Mouse (Mus musculus): ENCODE data around the gene Sertad2. TPM values are rescaled to one million over a fixed set of nuclear protein-coding genes. Genes with fewer than 3 reads are reported as not detected.
A peak's percentile ranks its signal among the peaks of the same experiment; 100 is the strongest.

Gene Sertad2
- polyA plus RNA-seq, 1 experiment from 2014 or later = 29.8 TPM

GRCm38 (mm10) chr11:20524435-20524834 is 18.6 kb upstream of the Sertad2 start:
- H3K4me3 ChIP-seq (replicated peaks; ENCODE audit: low read depth, low read length) = no peak overlapping the region
- no peak for ATAC-seq (ENCODE audit: low FRiP score, low TSS enrichment)
- WGBS = 93% methylated on average over 1 of the region's 1 CpGs

DNA sequence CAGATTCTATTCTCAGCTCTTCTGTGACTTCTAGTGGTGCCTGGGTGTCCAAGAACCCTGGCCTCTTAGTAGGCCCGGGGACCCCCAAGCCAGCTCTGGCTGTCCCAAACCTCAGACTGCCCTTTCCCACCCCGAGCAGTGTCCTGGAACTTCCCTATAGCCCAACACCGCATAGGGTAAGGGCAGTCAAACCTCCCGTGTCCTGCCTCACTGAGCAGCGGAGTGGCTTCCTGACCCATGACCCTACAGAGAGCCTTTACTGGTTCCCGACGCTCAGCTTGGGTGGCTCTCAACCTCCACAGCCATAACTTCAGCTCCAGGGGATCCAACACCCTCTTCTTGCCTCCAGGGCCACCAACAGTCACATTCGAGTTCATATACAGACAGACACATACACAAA is 17.1 kb upstream of the Sertad2 start:
- no peaks in the 10 kb centered on the region for H3K9me3 ChIP-seq (ENCODE audit: control insufficient read depth, low read length)
- peaks cover 1% of the 10 kb centered on the region; the same call in 1 of the 2 replicates for H3K4me1 ChIP-seq (ENCODE audit: control insufficient read depth, insufficient read depth, low read length)
- H3K27me3 ChIP-seq (ENCODE audit: control insufficient read depth, insufficient read depth, low read length) = no peaks in the 10 kb centered on the region
- DNase-seq = no peak
- no peak for ATAC-seq (ENCODE audit: low FRiP score, low TSS enrichment)
- no peak overlapping the region for H3K4me2 ChIP-seq (ENCODE audit: low read length)
- H3K36me3 ChIP-seq (ENCODE audit: control insufficient read depth, insufficient read depth, low read length) = no peaks in the 10 kb centered on the region
- 79% methylated on average over 8 of the region's 8 CpGs for WGBS
- no peak overlapping the region for H3K27ac ChIP-seq (replicated peaks; ENCODE audit: low read depth, low read length)
- H3K4me3 ChIP-seq (replicated peaks; ENCODE audit: low read depth, low read length) = no peak overlapping the region
- H3K9ac ChIP-seq (replicated peaks; ENCODE audit: low read length) = no peak overlapping the region

More at GRCm38 (mm10) chr11:20524435-20524834, 18.6 kb upstream of the Sertad2 start:
- Histone ChIP-seq H3K9ac (replicated peaks; ENCODE audit: low read length) (no peak overlapping the region), H3K27ac (replicated peaks; ENCODE audit: low read depth, low read length) (no peak overlapping the region), H3K9me3 (ENCODE audit: control insufficient read depth, low read length) (no peaks in the 10 kb centered on the region), H3K36me3 (ENCODE audit: control insufficient read depth, insufficient read depth, low read length) (no peaks in the 10 kb centered on the region), H3K4me1 (ENCODE audit: control insufficient read depth, insufficient read depth, low read length) (no peaks in the 10 kb centered on the region), H3K27me3 (ENCODE audit: control insufficient read depth, insufficient read depth, low read length) (no peaks in the 10 kb centered on the region), H3K4me2 (ENCODE audit: low read length) (no peak overlapping the region)
- no peak for DNase-seq

DNA sequence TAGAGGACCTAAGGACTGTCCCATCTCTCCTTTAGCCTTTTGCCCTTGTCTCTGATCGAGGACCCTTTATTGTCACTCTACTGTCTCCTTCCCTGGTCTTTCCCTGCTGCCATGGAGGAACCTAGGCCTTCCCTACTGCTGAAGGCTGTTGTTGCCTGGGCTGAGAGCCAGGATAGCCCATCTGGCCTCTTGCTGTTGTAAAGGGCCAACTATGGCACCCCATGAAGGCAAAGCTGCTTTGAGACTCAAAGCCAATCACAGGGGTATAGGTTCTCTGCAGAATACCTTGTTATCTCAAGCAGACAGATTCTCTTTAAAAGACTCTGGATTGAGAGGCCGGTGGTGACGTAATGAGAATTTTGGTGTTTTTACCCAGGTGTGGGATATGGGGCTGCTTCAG is 15.2 kb upstream of the Sertad2 start:
- H3K4me2 ChIP-seq (ENCODE audit: low read length) = no peak overlapping the region
- no peaks in the 10 kb centered on the region for H3K36me3 ChIP-seq (ENCODE audit: control insufficient read depth, insufficient read depth, low read length)
- H3K27me3 ChIP-seq (ENCODE audit: control insufficient read depth, insufficient read depth, low read length) = no peaks in the 10 kb centered on the region
- no peak overlapping the region for H3K4me3 ChIP-seq (replicated peaks; ENCODE audit: low read depth, low read length)
- DNase-seq (no peak), ATAC-seq (ENCODE audit: low FRiP score, low TSS enrichment) (no peak)
- peaks cover 9% of the 10 kb centered on the region for H3K4me1 ChIP-seq (ENCODE audit: control insufficient read depth, insufficient read depth, low read length)
- no peak overlapping the region for H3K9ac ChIP-seq (replicated peaks; ENCODE audit: low read length)
- no peak overlapping the region for H3K27ac ChIP-seq (replicated peaks; ENCODE audit: low read depth, low read length)
- no peaks in the 10 kb centered on the region for H3K9me3 ChIP-seq (ENCODE audit: control insufficient read depth, low read length)
- 90% methylated on average over 3 of the region's 3 CpGs for WGBS

DNA sequence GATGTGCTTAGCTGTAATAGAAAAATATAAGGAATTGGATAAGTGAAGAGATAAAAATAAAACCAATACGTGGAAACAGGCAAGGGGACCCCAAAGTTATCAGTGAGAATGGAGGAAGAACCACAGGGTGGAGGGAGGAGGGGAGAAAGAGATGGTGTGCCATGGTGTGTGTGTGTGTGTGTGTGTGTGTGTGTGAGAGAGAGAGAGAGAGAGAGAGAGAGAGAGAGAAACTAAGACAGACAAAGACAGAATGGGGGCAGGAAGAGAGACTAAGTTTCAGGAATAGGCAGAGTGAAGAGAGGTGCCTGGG is 11.4 kb upstream of the Sertad2 start:
- 17% methylated on average over 1 of the region's 1 CpGs for whole genome bisulfite sequencing
- Histone ChIP-seq H3K27me3 (ENCODE audit: control insufficient read depth, insufficient read depth, low read length) (no peaks in the 10 kb centered on the region), H3K9ac (replicated peaks; ENCODE audit: low read length) (peak overlapping the region; percentile 71), H3K27ac (replicated peaks; ENCODE audit: low read depth, low read length) (peak overlapping the region; percentile 49; the same call in 1 of the 2 replicates), H3K36me3 (ENCODE audit: control insufficient read depth, insufficient read depth, low read length) (no peaks in the 10 kb centered on the region), H3K4me3 (replicated peaks; ENCODE audit: low read depth, low read length) (peak overlapping the region; percentile 50), H3K4me2 (ENCODE audit: low read length) (peak overlapping the region; percentile 89), H3K4me1 (ENCODE audit: control insufficient read depth, insufficient read depth, low read length) (peaks cover 9% of the 10 kb centered on the region), H3K9me3 (ENCODE audit: control insufficient read depth, low read length) (no peaks in the 10 kb centered on the region)
- no peak for DNase-seq
- no peak for ATAC-seq (ENCODE audit: low FRiP score, low TSS enrichment)

GRCm38 (mm10) chr11:20531992-20532881 is 10.8 kb upstream of the Sertad2 start:
- Histone ChIP-seq H3K9me3 (ENCODE audit: control insufficient read depth, low read length) (no peaks in the 10 kb centered on the region), H3K4me2 (ENCODE audit: low read length) (peak overlapping the region; percentile 89), H3K27me3 (ENCODE audit: control insufficient read depth, insufficient read depth, low read length) (no peaks in the 10 kb centered on the region), H3K9ac (replicated peaks; ENCODE audit: low read length) (peak overlapping the region; percentile 71), H3K4me1 (ENCODE audit: control insufficient read depth, insufficient read depth, low read length) (peaks cover 9% of the 10 kb centered on the region), H3K36me3 (ENCODE audit: control insufficient read depth, insufficient read depth, low read length) (no peaks in the 10 kb centered on the region), H3K4me3 (replicated peaks; ENCODE audit: low read depth, low read length) (peak overlapping the region; percentile 50), H3K27ac (replicated peaks; ENCODE audit: low read depth, low read length) (peak overlapping the region; percentile 49; the same call in 1 of the 2 replicates)
- ATAC-seq (ENCODE audit: low FRiP score, low TSS enrichment) = peak; percentile 83
- WGBS = under 1% methylated on average over 41 of the region's 42 CpGs
- DNase-seq = peak; percentile 71

DNA sequence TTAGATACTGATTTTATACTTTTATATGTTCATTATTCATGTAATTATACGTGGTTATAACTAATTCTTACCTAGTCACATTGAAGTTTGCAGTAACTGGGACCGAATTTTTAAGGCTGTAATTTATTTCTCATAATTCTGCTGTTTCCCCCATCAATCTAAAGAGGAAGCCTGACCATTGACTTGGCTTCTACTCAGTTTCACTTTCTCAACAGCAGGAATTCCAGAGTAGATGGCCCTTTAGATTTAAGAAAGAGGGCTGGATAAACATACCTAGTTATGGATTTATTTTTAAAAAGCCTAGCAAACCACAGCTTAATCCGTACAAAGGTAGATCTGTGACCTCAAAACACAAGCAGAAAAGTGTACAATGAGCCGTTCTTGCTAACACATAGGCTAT is 9.8 kb upstream of the Sertad2 start:
- H3K27me3 ChIP-seq (ENCODE audit: control insufficient read depth, insufficient read depth, low read length) = no peaks in the 10 kb centered on the region
- WGBS = 91% methylated on average over 4 of the region's 4 CpGs
- H3K4me2 ChIP-seq (ENCODE audit: low read length) = no peak overlapping the region
- no peak overlapping the region for H3K4me3 ChIP-seq (replicated peaks; ENCODE audit: low read depth, low read length)
- peaks cover 9% of the 10 kb centered on the region for H3K4me1 ChIP-seq (ENCODE audit: control insufficient read depth, insufficient read depth, low read length)
- DNase-seq (no peak), ATAC-seq (ENCODE audit: low FRiP score, low TSS enrichment) (no peak)
- no peaks in the 10 kb centered on the region for H3K9me3 ChIP-seq (ENCODE audit: control insufficient read depth, low read length)
- no peak overlapping the region for H3K9ac ChIP-seq (replicated peaks; ENCODE audit: low read length)
- H3K36me3 ChIP-seq (ENCODE audit: control insufficient read depth, insufficient read depth, low read length) = no peaks in the 10 kb centered on the region
- no peak overlapping the region for H3K27ac ChIP-seq (replicated peaks; ENCODE audit: low read depth, low read length)

DNA sequence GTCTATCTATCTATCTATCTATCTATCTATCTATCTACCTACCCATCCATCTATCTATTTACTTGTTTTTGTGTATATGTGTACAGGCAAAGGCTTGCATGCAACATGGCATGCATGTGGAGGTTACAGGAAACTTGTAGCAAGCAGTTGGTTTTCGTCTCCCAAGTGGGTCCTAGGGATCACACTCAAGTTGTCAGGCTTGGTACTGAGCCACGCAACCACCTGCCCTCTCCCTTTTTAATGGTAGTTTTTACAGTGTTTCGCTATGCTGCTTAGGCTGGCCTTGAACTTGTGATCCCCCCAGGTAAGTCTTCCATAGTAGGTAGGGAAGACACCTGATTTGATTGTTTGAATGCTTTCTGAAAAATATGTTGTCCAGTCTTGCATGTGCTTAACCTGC is 5.8 kb upstream of the Sertad2 start:
- no peak overlapping the region for H3K4me2 ChIP-seq (ENCODE audit: low read length)
- no peak overlapping the region for H3K9ac ChIP-seq (replicated peaks; ENCODE audit: low read length)
- H3K27me3 ChIP-seq (ENCODE audit: control insufficient read depth, insufficient read depth, low read length) = no peaks in the 10 kb centered on the region
- H3K4me3 ChIP-seq (replicated peaks; ENCODE audit: low read depth, low read length) = no peak overlapping the region
- 93% methylated on average over 3 of the region's 3 CpGs for whole genome bisulfite sequencing
- no peaks in the 10 kb centered on the region for H3K36me3 ChIP-seq (ENCODE audit: control insufficient read depth, insufficient read depth, low read length)
- ATAC-seq (ENCODE audit: low FRiP score, low TSS enrichment) = no peak
- H3K27ac ChIP-seq (replicated peaks; ENCODE audit: low read depth, low read length) = no peak overlapping the region
- no peak for DNase-seq
- no peaks in the 10 kb centered on the region for H3K9me3 ChIP-seq (ENCODE audit: control insufficient read depth, low read length)
- H3K4me1 ChIP-seq (ENCODE audit: control insufficient read depth, insufficient read depth, low read length) = peaks cover 3% of the 10 kb centered on the region; the same call in 1 of the 2 replicates

GRCm38 (mm10) chr11:20538496-20538895 is 4.6 kb upstream of the Sertad2 start:
- WGBS = 76% methylated on average over 3 of the region's 3 CpGs
- DNase-seq (no peak), ATAC-seq (ENCODE audit: low FRiP score, low TSS enrichment) (no peak)

GRCm38 (mm10) chr11:20541280-20541679 is 1.8 kb upstream of the Sertad2 start:
- Histone ChIP-seq H3K9ac (replicated peaks; ENCODE audit: low read length) (no peak overlapping the region), H3K36me3 (ENCODE audit: control insufficient read depth, insufficient read depth, low read length) (no peaks in the 10 kb centered on the region), H3K4me1 (ENCODE audit: control insufficient read depth, insufficient read depth, low read length) (peaks cover 8% of the 10 kb centered on the region), H3K27ac (replicated peaks; ENCODE audit: low read depth, low read length) (no peak overlapping the region), H3K4me2 (ENCODE audit: low read length) (no peak overlapping the region), H3K9me3 (ENCODE audit: control insufficient read depth, low read length) (no peaks in the 10 kb centered on the region), H3K27me3 (ENCODE audit: control insufficient read depth, insufficient read depth, low read length) (no peaks in the 10 kb centered on the region), H3K4me3 (replicated peaks; ENCODE audit: low read depth, low read length) (no peak overlapping the region)
- ATAC-seq (ENCODE audit: low FRiP score, low TSS enrichment) (no peak), DNase-seq (no peak)
- WGBS = 72% methylated on average over 3 of the region's 3 CpGs

More at GRCm38 (mm10) chr11:20538496-20538895, 4.6 kb upstream of the Sertad2 start:
- Histone ChIP-seq H3K4me2 (ENCODE audit: low read length) (no peak overlapping the region), H3K9ac (replicated peaks; ENCODE audit: low read length) (no peak overlapping the region), H3K4me1 (ENCODE audit: control insufficient read depth, insufficient read depth, low read length) (peaks cover 3% of the 10 kb centered on the region; the same call in 1 of the 2 replicates), H3K9me3 (ENCODE audit: control insufficient read depth, low read length) (no peaks in the 10 kb centered on the region), H3K27ac (replicated peaks; ENCODE audit: low read depth, low read length) (no peak overlapping the region), H3K36me3 (ENCODE audit: control insufficient read depth, insufficient read depth, low read length) (no peaks in the 10 kb centered on the region), H3K27me3 (ENCODE audit: control insufficient read depth, insufficient read depth, low read length) (no peaks in the 10 kb centered on the region), H3K4me3 (replicated peaks; ENCODE audit: low read depth, low read length) (no peak overlapping the region)
